Mouse (Mus musculus) neutrophil, adult 59 days (primary cell): ENCODE results near the gene Rora. TPM values are rescaled to one million over a fixed set of nuclear protein-coding genes. Genes with fewer than 3 reads are reported as not detected.

Source experiments
- total RNA-seq, 2 experiments: library from RNA; stranded (reverse); gene quantifications; 1 replicate in 1 of 2; 2 replicates in 1 of 2; pipeline ENCODE4 v1.2.4; 2023

Rora gene
- 1 to 10 TPM; 2.7 to 2.8 TPM for total RNA-seq

GRCm38 (mm10) chr9:68653211-68654038, at the start of gene Rora:
Gene Rora, plus strand, starts transcription at chr9:68653786.

DNA sequence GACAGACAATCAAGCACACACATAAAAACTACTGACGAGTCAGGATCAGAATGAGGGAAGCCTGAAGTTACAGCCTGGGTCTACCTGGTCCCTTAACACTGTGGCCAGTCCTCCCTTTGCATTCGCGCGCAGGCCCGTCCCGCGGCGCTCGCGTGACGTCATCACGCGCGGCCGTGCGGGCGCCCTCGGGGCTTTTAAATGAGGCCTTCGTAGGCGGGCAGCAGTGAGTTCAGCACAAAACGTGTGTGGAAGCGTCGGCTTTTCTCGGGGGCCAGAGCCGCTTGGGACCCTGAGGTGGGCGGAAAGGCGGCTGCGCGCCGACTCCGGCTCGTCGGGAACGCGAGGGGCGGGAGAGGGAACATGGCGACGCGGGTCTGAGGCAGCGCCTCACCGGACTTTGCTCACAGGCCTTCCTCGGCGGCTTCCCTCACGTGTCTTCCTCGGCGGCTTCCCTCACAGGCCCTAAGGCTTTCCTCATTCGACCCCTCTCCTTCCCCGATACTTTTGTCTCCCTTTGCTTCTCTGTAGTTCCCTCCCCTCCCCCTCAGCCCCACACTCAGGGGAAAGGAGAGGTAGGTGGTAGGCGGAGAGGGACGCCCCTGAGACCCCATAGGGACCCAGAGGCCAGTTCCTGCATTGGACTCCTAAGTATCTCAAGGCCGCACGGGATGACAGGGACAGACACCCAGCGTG, 744.3 kb downstream of the Rora start, which contains the start of gene Ice2:
Gene Ice2, plus strand, starts transcription at position 147 of the 693 bp plus-strand sequence.

